Mouse (Mus musculus) embryo, embryonic 11 days (tissue): ENCODE measurements at regions not wholly inside any gene's neighbourhood (a gene's known extent, or its start where the extent isn't known, plus 50 kb on each side); places are given as distances from the start of the nearest gene placed in this dataset.
A peak's percentile ranks its signal among the peaks of the same experiment; 100 is the strongest.

ENCODE experiments used
- DNase-seq: peaks from one replicate; pipeline ENCODE4 v3.0.0-alpha.2; 2015

DNA sequence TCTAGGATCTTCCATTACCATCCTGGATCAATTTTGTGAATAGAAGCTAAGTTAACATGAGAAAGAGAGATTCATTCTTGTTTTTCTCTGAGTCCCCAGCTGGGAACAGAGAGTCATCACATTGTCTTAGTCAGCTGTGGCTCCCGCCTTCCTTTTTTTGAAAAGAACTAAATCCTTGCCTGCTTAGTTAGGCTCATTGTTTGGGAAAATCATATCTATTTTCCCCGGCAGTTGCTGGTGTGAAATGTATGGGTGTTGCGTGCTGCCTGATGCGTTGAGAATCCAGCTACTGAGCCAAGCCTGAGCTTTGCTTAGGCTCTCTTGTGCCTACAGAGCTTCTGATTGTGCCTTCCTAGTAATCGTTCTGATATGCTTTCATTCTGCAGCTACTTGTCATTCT, 66.3 kb downstream of the Fam50b start:
- no peak for DNase-seq

DNA sequence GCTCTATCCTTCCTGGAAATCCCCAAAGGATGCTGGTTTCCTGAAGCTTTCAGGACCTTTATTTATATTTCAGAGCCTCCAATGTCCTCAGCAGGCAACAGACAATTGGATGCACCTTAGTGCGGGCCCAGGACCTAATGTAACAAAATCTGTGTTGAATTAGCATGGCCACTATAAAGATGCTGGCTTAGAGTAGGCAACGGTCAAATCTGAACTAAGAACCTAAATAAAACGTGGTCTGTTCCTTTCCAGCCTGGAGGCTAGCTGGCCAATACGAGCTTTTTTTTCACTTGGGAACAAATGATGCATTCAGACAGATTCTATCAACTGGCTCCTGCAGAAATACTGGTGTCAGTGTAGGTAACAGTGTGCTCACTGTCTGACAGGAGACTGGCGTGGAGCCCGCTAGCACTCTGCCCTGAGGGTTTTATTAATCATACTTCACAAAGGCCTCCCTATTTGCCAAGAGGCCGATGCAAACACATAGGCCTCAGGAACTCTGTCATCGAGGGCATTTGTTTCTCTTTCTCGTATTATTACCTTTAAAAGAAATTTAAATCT, 68.5 kb upstream of the Prpf4b start:
- DNase-seq, result no peak

DNA sequence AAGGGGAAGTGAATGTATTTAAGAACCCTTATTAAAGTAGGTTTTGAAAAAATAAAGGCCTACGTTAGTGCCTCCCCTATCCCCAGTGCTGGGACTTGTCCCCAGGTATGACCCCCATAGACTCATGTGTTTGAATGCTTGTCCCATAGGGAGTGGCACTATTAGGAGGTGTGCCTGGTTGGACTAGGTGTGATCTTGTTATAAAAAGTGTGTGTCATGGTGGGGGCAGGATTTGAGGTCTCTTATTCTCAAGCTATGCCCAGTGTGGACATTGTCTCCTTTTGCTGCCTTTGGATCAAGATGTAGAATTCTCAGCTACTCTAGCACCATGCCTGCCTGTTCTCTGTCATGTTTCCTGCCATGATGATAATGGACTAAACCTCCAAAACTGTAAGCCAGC, 65.6 kb upstream of the Prpf4b start:
- no peak for DNase-seq

DNA sequence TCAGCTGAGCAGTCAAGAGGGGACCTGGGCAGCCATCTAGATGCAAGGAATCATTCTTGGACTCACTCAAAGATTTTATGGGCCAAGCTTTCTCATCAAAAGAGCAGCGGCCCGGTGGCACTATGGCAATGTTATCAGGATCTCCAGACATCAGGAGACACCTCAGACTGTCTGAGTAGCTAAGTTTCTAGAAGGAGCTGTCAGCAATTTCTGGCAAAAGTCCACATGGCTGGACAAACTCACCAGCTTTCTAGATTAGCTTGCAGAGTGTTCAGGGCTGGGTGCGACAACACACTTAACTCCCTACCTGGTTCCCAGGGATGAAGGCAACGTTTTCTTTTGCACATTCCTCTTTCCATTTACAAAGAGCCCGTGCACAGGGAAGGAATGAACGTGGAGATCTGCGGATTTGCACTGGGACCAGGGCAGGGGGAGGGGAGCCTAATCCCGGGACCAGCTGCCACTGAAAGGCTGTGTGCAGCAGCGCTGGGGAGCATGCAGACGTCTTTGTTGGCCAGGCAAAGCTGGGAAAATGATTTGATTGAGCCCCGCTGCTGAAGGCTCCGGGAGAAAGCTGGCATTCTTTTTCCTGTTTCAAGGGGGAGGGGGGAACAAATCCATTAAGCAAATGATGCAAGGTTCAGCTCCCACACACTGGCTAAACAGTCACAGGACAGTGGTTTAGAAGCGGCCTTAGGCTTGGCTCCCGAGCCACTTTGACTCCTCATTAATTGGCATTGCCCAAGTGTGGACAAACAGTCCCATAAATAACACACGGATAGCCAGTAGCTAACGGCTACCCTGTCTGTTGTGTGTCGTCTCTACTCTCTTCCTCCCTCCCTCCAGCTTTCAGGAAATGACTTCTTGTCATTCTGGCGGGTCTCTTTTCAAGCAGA, 60.7 kb upstream of the Prpf4b start:
- peak; percentile 83 for DNase-seq

DNA sequence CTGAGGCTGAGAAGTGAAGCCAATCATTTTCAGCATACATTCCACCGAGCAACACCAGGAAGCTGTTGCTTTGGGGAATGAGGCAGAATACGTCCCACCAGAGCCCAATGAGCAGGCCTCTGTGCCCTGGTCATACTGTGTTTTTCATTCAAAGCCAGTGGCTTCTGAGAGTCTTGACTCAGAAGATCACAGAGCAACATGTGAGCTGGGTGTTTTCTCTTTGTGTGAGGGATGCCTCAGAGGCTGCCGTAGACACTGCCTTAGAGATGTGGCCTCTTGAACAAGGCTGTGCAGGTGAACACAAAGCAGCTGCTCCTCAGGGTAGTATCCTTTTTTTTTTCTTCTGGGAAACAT, 60.1 kb upstream of the Prpf4b start:
- no peak for DNase-seq

DNA sequence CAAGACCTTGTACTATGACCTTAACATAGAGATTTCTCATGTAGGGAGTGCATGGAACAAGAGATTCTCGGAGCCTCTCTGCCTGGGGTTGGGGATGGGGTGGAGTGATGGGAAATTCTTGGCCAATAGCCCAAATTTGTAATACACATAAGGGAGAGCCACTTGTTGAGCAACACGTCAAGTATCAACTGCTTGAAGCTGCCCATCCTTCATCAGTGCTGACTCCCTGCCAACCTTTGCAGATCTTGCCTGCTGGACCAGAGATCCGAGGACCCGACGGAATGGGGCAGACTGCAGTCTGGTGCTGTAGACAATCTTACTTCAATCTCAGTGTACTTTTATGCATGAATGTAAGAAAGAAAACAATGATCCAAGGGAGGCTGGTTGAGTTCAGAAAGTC, 56.9 kb upstream of the Prpf4b start:
- DNase-seq, result no peak

DNA sequence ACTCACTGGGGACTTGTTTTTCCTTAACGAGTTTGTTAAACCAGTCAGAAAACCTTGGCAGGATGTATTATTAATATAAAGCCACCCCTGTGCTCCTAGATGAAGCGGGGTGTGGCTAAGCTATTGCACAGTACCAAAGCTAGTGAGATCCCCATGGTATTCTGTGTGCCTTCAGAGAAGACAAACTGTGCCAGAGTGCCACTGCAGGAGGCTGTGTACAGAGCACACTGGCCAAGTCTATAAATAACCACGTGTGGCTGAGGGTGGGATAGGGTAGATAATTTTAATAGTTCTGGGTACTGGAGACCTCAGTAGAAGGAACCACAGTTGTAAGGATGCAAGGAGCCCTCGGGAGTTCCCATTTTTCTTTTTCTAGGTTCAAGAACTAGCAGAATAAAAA, 54.7 kb upstream of the Prpf4b start:
- no peak for DNase-seq

DNA sequence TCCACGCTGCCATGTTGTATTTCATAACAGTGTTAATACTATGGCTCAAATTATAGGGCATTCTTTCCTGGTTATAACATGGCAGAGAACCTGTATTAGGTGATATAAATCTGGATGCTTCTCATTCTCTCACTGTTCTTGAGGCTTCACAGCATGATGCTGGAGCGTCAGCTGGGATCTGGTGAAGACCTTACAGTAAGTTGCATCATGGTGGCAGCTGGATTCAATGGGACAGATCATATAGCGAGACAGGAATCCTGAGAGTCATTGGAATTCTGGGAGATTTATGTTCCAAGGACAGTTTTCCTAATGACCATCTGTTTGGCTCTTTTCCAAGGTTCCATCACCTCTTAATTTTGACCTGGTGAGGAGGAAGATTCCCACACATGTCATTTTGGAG, 53.2 kb upstream of the Prpf4b start:
- DNase-seq, result no peak

DNA sequence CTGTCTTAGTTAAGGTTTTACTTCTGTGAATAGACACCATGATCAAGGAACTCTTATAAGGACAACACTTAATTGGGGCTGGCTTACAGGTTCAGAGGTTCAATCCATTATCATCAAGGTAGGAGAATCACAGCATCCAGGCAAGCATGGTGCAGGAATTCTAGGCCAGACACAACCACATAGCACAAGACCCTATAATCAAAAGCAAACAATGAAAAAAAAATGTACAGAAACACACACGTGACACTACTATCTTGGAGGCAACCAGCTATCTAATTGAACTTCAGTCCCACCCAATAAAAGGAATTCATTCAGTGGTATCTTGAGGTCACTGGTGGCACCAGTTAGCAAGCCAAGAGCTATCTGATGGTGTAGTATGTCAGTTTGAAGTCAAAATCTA, 50.9 kb upstream of the Prpf4b start:
- DNase-seq, result no peak
